Mouse (Mus musculus): ENCODE data around the gene B3glct.

GRCm38 (mm10) chr5:149662980-149663379 is 15.1 kb upstream of the B3glct start:
- TF ChIP-seq CTCF (IDR thresholded peaks at IDR 0.05; ENCODE audit: borderline replicate concordance, insufficient read depth, low read depth, low read length), result no peak
- TF ChIP-seq POLR2A (IDR thresholded peaks at IDR 0.05; ENCODE audit: borderline replicate concordance, insufficient read depth, low read length), result no peak
